Mouse (Mus musculus) splenic B cell, adult 2 months (primary cell): Measurements from ENCODE around the gene Akap2.

Source experiments
- DNase-seq: peaks from one replicate; pipeline ENCODE4 v3.0.0-alpha.2; 2011; ENCODE audit warnings: low read depth, low spot score
- H3K27me3 ChIP-seq: 2 replicates; pipeline ENCODE4 v1.6.1; 2012; ENCODE audit warnings: mild to moderate bottlenecking, low read length, moderate library complexity, mixed read lengths; ENCODE audit not compliant: control insufficient read depth, poor library complexity, insufficient read depth, severe bottlenecking
- H3K36me3 ChIP-seq: 2 replicates; pipeline ENCODE4 v1.6.1; 2012; ENCODE audit warnings: mild to moderate bottlenecking, low read length, moderate library complexity, mixed read lengths; ENCODE audit not compliant: control insufficient read depth, poor library complexity, insufficient read depth, severe bottlenecking

Gene Akap2

GRCm38 (mm10) chr4:57717354-57717753 is at the start of gene Akap2:
Gene Akap2 (plus strand): TSS chr4:57717657.
- no peaks in the 10 kb centered on the region for H3K36me3 ChIP-seq

GRCm38 (mm10) chr4:57670813-57671469 is 46.5 kb upstream of the Akap2 start:
- peak; percentile 53 for DNase-seq
- peaks cover 2% of the 10 kb centered on the region for H3K27me3 ChIP-seq

More at GRCm38 (mm10) chr4:57717354-57717753, at the start of gene Akap2:
- H3K27me3 ChIP-seq, result no peaks in the 10 kb centered on the region
- DNase-seq, result no peak

GRCm38 (mm10) chr4:57672541-57672940 is 44.9 kb upstream of the Akap2 start:
- DNase-seq, result no peak
- H3K27me3 ChIP-seq, result no peaks in the 10 kb centered on the region

More at GRCm38 (mm10) chr4:57670813-57671469, 46.5 kb upstream of the Akap2 start:
- H3K36me3 ChIP-seq, result no peaks in the 10 kb centered on the region

GRCm38 (mm10) chr4:57672996-57673906 is 44.2 kb upstream of the Akap2 start:
- H3K27me3 ChIP-seq, result no peaks in the 10 kb centered on the region
- peak; percentile 94 for DNase-seq
- H3K36me3 ChIP-seq, result no peaks in the 10 kb centered on the region

More at GRCm38 (mm10) chr4:57672541-57672940, 44.9 kb upstream of the Akap2 start:
- H3K36me3 ChIP-seq, result no peaks in the 10 kb centered on the region

GRCm38 (mm10) chr4:57674351-57674750 is 43.1 kb upstream of the Akap2 start:
- Histone ChIP-seq H3K27me3 (no peaks in the 10 kb centered on the region), H3K36me3 (no peaks in the 10 kb centered on the region)
- peak; percentile 28 for DNase-seq

GRCm38 (mm10) chr4:57675387-57675786 is 42.1 kb upstream of the Akap2 start:
- Histone ChIP-seq H3K36me3 (no peaks in the 10 kb centered on the region), H3K27me3 (no peaks in the 10 kb centered on the region)
- peak; percentile 50 for DNase-seq

DNA sequence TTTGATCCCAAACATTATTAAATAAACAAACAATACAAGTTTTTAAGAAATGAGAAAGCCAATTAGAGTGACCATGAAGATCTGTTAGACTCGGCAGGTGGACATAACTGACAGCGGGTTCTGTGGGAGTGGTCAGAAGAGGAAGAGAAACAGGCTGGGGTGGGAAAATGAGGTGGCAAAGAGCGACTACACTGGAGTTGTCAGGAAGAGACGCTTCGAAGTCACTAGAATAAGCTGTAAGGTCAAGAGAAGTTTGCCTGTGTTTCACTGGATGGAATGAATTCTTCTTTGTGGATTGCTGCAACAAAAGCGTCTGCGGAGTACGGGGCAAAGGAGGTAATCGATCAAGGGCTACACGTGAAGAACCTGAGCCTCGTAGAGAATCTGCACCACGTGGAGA is 39.5 kb upstream of the Akap2 start:
- H3K36me3 ChIP-seq, result no peaks in the 10 kb centered on the region
- H3K27me3 ChIP-seq, result no peaks in the 10 kb centered on the region
- no peak for DNase-seq

DNA sequence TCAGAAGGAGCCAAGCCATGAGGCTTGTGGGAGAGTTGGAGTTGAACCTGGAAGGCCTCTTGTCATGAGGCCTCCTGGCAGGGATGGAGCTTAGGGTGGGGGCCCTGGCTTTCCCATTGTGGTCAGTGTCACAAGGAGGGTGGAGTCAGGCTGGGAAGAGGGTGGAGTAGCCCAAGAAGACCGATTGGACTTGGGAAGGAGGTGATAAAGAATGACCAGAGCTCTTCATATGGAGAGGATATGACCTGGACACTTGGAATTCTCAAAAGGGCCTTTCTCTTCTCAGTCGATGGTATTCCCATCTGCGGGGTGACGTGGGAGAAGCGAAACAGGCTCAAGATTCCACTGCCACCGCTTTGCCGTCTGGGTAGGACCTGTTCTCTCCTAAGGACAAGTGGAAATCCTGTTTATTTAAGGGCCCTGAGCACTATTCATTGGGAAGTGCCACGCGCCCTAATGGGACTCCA is 38.4 kb upstream of the Akap2 start:
- DNase-seq, result no peak
- H3K36me3 ChIP-seq, result no peaks in the 10 kb centered on the region

GRCm38 (mm10) chr4:57680186-57680585 is 37.3 kb upstream of the Akap2 start:
- Histone ChIP-seq H3K36me3 (no peaks in the 10 kb centered on the region), H3K27me3 (no peaks in the 10 kb centered on the region)
- DNase-seq, result no peak

More for the DNA sequence above, 38.4 kb upstream of the Akap2 start:
- no peaks in the 10 kb centered on the region for H3K27me3 ChIP-seq

DNA sequence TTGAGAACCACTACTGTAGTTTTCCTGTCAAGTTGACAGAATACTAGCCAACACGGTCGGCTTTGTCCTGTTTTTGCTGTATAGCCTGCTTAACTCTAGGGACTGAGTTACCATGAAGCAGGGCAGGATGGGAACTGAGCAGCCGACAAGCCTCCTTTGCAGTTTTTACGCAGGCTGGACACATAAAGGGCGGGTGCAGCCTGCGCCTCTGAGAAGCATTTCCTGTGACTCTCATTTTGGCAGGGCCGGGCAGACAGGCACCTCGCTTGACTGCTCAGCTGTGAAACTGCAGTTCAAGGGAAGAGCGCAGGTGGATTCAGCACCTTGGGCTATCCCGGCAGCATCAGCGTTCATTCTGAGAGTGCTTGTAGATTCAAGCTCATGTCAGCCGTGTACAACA is 35.9 kb upstream of the Akap2 start:
- H3K27me3 ChIP-seq, result no peaks in the 10 kb centered on the region
- H3K36me3 ChIP-seq, result no peaks in the 10 kb centered on the region
- peak; percentile 91 for DNase-seq

DNA sequence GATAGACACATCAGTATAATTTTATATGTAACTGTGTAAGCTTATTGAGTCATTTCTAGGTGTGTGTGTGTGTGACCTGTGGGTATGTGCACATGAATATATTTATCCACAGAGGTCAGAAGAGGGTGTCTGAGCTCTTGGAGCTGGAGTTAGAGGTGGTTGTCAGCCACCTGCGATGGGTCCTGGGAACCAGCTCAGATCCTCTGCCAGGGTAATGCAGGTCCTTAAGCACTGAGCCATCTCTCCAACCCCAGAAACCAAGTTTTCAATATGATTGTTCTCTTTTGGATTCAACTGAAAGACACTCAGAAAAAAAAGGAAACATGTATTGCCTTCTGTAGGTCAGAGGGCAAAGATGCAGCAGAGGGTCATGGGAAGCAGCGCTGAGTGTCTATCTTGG is 35.1 kb upstream of the Akap2 start:
- no peaks in the 10 kb centered on the region for H3K27me3 ChIP-seq
- H3K36me3 ChIP-seq, result no peaks in the 10 kb centered on the region
- DNase-seq, result no peak

DNA sequence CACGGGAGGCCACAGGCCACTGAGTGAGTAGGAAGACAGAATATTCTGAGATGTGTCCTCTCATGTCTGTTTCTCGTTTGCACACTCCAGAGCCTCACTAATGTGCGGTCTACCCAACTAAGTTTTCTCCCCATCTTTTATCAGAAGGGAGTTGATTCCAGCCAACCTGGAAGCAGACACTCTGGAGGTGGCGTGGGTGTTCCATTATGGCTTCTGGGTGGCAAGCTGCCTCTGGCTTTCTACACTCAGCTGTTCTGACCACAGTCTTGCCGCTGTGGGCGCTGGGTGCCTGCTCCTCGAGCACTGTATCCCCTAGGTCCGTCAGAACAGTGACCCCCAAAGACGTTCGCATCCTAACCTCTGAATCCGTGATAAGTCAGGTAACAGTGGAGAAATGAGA is 34.5 kb upstream of the Akap2 start:
- Histone ChIP-seq H3K27me3 (no peaks in the 10 kb centered on the region), H3K36me3 (no peaks in the 10 kb centered on the region)
- no peak for DNase-seq

GRCm38 (mm10) chr4:57684676-57685215 is 32.7 kb upstream of the Akap2 start:
- Histone ChIP-seq H3K27me3 (no peaks in the 10 kb centered on the region), H3K36me3 (no peaks in the 10 kb centered on the region)
- no peak for DNase-seq

- no peaks in the 10 kb centered on the region for H3K27me3 ChIP-seq
- DNase-seq, result no peak
- no peaks in the 10 kb centered on the region for H3K36me3 ChIP-seq
Observed at GRCm38 (mm10) chr4:57686736-57687135, 30.7 kb upstream of the Akap2 start.

DNA sequence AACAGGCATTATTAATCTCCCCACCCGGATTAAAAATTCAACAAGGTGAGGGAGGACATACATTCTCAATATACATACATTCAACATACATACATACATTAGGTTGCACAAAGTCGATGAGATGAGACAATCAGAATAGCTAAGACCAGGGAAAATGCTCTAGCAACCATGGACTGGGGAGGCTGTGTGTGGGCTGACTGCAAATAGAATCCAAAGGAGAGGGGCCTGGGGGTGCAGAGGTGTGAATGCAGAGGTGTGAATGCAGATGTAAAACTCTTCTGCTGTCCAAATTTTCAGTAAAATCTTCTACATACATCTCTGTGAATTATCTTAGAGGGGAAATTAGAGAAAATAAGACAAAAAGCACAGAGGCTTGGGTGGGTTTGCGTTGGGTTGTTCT is 29.9 kb upstream of the Akap2 start:
- no peaks in the 10 kb centered on the region for H3K27me3 ChIP-seq
- no peaks in the 10 kb centered on the region for H3K36me3 ChIP-seq
- DNase-seq, result no peak
